Mouse (Mus musculus): ENCODE data around the gene Cd96. TPM values are rescaled to one million over a fixed set of nuclear protein-coding genes. Genes with fewer than 3 reads are reported as not detected.
"Not testable (repeated sequence)": the region's sequence is repeated elsewhere in the genome, so short reads cannot be mapped to it uniquely, and the experiment has no call there.

Cd96 gene
- polyA plus RNA-seq (2016; fragmentation: Nextera tagmentation; extraction: Ambion mirVana) = not detected in 2 replicates

DNA sequence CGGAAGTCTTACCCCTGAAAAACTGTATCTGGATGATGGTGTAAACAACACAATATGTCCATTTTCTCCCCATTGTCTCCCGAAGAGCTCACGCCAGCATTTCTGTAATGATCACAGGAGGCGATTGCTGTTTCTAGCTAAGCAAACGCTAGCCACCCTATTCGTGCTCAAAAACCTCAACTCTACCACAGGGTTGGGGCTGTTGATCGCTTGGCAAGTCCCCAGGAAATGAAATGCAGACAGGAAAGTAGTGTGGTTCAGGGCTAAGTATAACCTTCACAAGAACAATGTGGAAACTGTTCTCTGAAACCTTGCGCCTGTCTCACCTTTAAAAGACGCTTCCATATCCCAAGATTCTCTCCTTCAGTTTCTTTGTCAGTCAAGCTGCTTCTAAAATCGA is at the start of gene Cd96:
Gene Cd96, minus strand, starts transcription at position 232 of the 400 bp plus-strand sequence.
- Histone ChIP-seq H3K4me3 (no peak within 1 kb of the TSS), H3K27ac (no peak within 1 kb of the TSS), H3K9me3 (replicated peaks) (no peaks in the 10 kb centered on the region), H3K27me3 (ENCODE audit: low read depth, poor library complexity, severe bottlenecking) (no peaks in the 10 kb centered on the region), H3K4me1 (no peaks in the 10 kb centered on the region), H3K36me3 (no peaks in the 10 kb centered on the region)
- DNase-seq (ENCODE audit: low spot score) = no peak
- 89% methylated on average over 10 of the region's 10 CpGs for WGBS

DNA sequence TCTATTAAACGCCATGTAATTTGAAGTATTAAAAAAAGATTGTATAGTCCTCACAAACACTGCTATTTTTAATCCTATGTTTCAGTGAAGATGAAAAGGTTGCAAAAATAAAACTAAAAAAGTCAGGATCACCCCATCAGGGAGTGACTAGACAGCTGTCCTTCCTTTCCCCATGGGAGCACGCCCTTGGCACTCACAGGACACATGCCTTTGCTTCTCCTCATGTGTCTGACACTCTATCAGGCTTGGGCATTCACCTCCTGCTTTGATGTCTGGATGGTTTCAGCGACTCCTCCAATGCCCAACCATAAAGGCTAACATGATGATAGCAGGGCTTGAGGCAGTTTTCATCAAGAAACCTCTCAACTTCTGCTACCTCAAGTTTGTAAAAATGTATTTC is 46.9 kb upstream of the Cd96 start:
- WGBS = 78% methylated on average over 3 of the region's 3 CpGs
- no peaks in the 10 kb centered on the region for H3K9me3 ChIP-seq (replicated peaks)
- H3K4me3 ChIP-seq = no peak overlapping the region
- no peaks in the 10 kb centered on the region for H3K4me1 ChIP-seq
- H3K36me3 ChIP-seq = no peaks in the 10 kb centered on the region
- H3K27me3 ChIP-seq (ENCODE audit: low read depth, poor library complexity, severe bottlenecking) = no peaks in the 10 kb centered on the region
- no peak for DNase-seq (ENCODE audit: low spot score)
- H3K27ac ChIP-seq = no peak overlapping the region

DNA sequence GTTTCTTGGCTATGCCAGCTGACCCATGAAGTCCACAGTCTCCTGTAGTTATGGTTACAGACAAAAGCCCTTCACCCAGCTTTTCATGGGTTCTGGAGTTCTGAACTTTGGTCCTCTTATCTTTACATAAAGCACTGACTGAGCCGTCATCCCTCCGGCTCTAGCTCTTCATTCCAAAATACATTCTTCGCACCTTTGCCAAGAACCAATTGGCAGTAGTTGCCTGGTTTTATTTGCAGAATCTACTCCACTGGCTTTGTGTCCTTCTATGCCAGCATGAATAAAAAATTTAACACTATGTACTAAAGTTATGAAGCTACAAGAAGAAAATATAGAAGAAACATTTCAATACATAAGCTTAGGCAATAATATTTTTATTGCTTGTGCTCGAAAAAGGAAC is 45.3 kb upstream of the Cd96 start:
- H3K36me3 ChIP-seq = no peaks in the 10 kb centered on the region
- DNase-seq (ENCODE audit: low spot score) = no peak
- no peak overlapping the region for H3K4me3 ChIP-seq
- H3K27ac ChIP-seq = no peak overlapping the region
- H3K9me3 ChIP-seq (replicated peaks) = no peaks in the 10 kb centered on the region
- H3K4me1 ChIP-seq = no peaks in the 10 kb centered on the region
- 94% methylated on average over 4 of the region's 4 CpGs for WGBS
- H3K27me3 ChIP-seq (ENCODE audit: low read depth, poor library complexity, severe bottlenecking) = no peaks in the 10 kb centered on the region

DNA sequence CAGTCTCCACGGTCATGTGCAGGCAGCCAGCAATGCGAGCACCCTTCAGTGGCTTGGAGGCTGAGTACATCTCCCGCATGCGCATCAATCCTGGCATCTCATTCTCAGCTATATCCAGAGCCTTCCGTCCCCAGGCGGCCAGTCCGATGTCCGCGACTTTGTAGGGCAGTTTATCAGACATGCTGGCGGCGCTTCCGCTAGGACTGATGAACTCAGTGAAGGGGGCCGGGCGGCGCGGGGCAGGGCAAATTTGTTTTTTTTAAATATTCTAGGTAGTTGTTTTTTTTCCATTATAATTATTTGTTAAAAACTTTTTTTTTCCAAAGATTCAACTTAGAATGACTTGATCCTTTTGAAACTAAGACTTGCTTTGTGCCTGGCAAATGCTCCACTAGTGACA is 34.8 kb upstream of the Cd96 start, which contains the start of gene Gm4737:
Gene Gm4737, minus strand, starts transcription at position 246 of the 400 bp plus-strand sequence.
- DNase-seq (ENCODE audit: low spot score); H3K9me3 ChIP-seq (replicated peaks); H3K4me3 ChIP-seq; H3K36me3 ChIP-seq; H3K27me3 ChIP-seq (ENCODE audit: low read depth, poor library complexity, severe bottlenecking); H3K4me1 ChIP-seq; H3K27ac ChIP-seq: not testable (repeated sequence)
- 95% methylated on average over 12 of the region's 16 CpGs for WGBS

DNA sequence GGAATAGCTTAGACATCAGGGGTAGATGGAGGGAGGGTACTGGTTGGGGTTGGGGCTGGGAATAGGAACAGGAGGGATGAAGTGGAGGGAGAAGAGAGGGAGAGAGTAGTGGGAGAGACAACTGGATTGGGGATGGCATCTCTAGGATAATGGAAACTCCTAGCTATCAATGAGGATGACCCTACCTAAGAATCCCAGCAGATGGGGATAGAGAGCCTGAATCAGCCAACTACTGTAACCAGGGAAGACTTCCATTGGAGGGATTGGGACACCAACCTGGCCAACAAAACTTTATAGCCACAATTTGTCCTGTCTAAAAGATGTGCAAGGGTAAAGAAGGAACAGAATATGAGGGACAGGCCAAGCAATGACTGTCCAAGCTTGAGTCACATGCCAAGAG is 31.1 kb upstream of the Cd96 start:
- H3K4me1 ChIP-seq = no peaks in the 10 kb centered on the region
- no peak overlapping the region for H3K27ac ChIP-seq
- DNase-seq (ENCODE audit: low spot score) = no peak
- no peaks in the 10 kb centered on the region for H3K9me3 ChIP-seq (replicated peaks)
- H3K4me3 ChIP-seq = no peak overlapping the region
- H3K27me3 ChIP-seq (ENCODE audit: low read depth, poor library complexity, severe bottlenecking) = no peaks in the 10 kb centered on the region
- H3K36me3 ChIP-seq = no peaks in the 10 kb centered on the region

DNA sequence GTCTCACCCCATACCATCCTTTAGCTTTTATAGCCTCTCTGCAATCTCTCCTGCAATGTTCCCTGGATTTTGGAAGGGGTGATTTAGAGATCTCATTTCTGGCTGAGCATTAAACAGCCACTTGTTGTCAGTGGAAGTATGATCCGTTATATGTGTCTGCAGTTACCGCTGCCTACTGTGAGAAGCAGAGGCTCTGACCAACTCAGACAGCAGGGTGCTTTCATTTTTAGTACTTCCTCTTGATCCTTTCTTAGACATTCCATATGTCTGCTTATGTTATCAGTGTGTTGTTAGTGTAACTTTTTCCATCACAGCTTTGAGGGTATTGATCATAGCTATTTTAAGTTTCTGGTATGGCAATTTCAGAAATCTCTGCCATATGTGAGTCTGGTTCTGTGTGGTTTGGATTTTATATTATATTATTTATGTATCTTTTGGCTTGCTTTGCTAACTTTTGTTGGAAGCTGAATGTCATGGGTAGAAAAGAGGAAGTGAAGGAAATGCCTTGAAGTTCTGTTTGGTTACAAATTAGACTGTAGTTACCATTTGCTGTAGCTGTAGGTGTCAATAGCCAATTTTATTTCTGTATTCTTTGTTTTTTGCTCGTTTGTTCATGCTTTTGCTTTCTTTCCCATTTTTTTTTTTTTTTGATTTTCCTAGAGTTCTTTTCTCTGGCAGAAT is 28.8 kb upstream of the Cd96 start:
- H3K36me3 ChIP-seq = no peaks in the 10 kb centered on the region
- WGBS = 81% methylated on average over 3 of the region's 3 CpGs

DNA sequence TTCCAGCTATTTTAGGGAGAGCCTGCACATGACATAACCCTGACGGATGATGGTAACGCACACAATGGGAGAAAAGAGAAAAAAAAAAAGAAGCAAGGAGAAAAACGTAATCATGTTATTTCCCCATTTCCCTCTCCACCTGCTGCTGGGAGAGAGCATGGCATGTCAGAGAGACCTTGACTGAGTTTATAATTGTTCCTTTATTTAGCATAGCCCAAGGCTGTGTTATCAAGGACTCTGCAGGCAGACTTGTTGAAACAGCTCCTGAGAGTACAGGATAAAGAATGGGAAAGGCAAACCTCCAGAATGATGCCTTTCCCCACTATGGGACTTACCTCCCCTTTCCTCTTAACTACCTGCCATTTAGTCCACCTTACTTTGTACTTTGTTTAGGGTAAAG is 26.9 kb upstream of the Cd96 start:
- Histone ChIP-seq H3K36me3 (no peaks in the 10 kb centered on the region), H3K27ac (no peak overlapping the region), H3K27me3 (ENCODE audit: low read depth, poor library complexity, severe bottlenecking) (no peaks in the 10 kb centered on the region), H3K9me3 (replicated peaks) (no peaks in the 10 kb centered on the region), H3K4me3 (no peak overlapping the region), H3K4me1 (no peaks in the 10 kb centered on the region)
- no peak for DNase-seq (ENCODE audit: low spot score)
- WGBS = 84% methylated on average over 3 of the region's 3 CpGs

More for the DNA sequence above, 28.8 kb upstream of the Cd96 start:
- no peak for DNase-seq (ENCODE audit: low spot score)
- H3K27ac ChIP-seq = no peak overlapping the region
- no peaks in the 10 kb centered on the region for H3K9me3 ChIP-seq (replicated peaks)
- no peaks in the 10 kb centered on the region for H3K4me1 ChIP-seq
- no peak overlapping the region for H3K4me3 ChIP-seq
- no peaks in the 10 kb centered on the region for H3K27me3 ChIP-seq (ENCODE audit: low read depth, poor library complexity, severe bottlenecking)

DNA sequence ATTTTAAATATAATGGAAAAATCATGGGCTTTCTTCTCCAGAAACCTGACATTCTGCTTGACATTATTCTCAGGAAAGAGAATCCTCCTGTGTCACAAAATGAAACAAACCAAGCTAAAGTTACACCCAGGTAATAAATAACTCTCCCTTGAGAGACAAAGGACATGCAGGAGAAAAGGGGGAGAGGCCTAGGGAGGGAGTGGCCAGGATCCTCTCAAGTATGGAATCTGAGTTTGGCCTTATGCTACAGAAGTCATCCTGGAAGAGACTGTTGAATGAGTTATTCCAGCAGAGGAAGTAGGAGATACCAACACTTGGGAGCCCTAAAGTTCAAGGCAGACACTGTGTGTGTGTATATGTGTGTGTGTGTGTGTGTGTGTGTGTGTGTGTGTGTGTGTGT is 2.2 kb upstream of the Cd96 start:
- no peak overlapping the region for H3K4me3 ChIP-seq

DNA sequence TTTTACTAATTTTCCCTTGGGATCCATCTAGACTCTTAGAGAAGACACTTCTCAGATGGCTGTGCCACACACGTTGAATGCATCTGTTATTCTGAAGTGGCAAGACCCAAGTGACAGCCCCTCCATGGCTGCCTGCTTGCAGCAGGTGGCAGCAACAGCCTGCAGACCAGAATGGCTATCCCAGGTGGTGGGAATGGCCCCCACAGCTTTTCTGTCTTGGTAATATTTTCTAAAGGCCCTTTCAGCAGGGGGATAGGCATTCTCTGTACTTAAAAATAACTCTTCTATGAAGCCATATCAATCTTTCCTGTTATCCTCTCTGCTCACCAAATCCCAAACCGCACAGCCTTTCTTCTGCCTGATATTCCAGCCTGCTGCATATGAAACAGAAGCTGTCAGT is 1.4 kb upstream of the Cd96 start:
- no peaks in the 10 kb centered on the region for H3K9me3 ChIP-seq (replicated peaks)
- H3K27ac ChIP-seq = no peak overlapping the region
- no peaks in the 10 kb centered on the region for H3K36me3 ChIP-seq
- no peaks in the 10 kb centered on the region for H3K4me1 ChIP-seq
- no peak overlapping the region for H3K4me3 ChIP-seq
- DNase-seq (ENCODE audit: low spot score) = no peak
- H3K27me3 ChIP-seq (ENCODE audit: low read depth, poor library complexity, severe bottlenecking) = no peaks in the 10 kb centered on the region
- 61% methylated on average over 2 of the region's 2 CpGs for WGBS

More for the DNA sequence above, 2.2 kb upstream of the Cd96 start:
- DNase-seq (ENCODE audit: low spot score) = no peak
- H3K4me1 ChIP-seq = no peaks in the 10 kb centered on the region
- no peaks in the 10 kb centered on the region for H3K36me3 ChIP-seq
- no peak overlapping the region for H3K27ac ChIP-seq
- no peaks in the 10 kb centered on the region for H3K9me3 ChIP-seq (replicated peaks)
- no peaks in the 10 kb centered on the region for H3K27me3 ChIP-seq (ENCODE audit: low read depth, poor library complexity, severe bottlenecking)

DNA sequence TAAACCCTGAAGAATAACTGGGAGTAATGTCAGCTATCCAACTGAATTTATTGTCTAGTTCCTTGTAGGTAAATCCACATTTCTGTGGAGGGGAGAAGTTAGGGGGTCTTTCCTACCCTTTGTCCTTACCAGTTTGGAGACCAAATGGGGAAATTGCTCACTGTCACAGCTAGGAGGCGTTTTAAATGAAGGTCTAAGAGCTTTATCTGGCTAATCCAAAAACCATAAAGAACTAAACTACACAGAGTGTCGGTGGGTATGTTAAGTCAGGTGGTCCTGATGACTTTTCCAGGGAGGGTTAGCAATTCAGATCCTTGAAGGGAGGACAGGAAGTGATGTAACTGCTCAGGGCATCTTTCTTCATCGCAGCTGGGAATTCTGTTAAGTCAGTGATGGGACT is 556 bp upstream of the Cd96 start:
- H3K27me3 ChIP-seq (ENCODE audit: low read depth, poor library complexity, severe bottlenecking) = no peaks in the 10 kb centered on the region

DNA sequence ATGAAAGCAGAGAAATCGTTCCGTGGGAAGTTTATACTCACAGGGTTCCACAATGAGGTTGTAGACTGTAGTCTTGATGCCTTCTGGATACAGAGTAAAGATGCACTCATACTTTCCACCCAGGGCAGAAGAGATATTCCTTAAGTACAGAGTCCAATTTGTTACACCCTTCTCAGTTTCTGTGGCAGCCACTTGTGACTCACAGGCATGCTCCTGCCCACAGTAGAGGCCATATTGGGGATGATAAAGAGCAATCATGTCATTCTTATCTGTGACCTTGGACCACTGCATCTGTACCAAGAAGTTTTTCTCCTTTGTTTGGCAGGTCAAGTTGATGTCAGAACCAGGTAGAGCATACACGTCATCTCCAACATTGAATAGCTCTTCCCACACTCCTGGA is 2.4 kb downstream of the Cd96 start:
- Histone ChIP-seq H3K27me3 (ENCODE audit: low read depth, poor library complexity, severe bottlenecking) (no peaks in the 10 kb centered on the region), H3K27ac (no peak overlapping the region), H3K4me3 (no peak overlapping the region), H3K9me3 (replicated peaks) (no peaks in the 10 kb centered on the region), H3K36me3 (no peaks in the 10 kb centered on the region), H3K4me1 (no peaks in the 10 kb centered on the region)
- DNase-seq (ENCODE audit: low spot score) = no peak
- 96% methylated on average over 3 of the region's 3 CpGs for WGBS

More for the DNA sequence above, 556 bp upstream of the Cd96 start:
- no peaks in the 10 kb centered on the region for H3K4me1 ChIP-seq
- no peak for DNase-seq (ENCODE audit: low spot score)
- H3K36me3 ChIP-seq = no peaks in the 10 kb centered on the region
- no peaks in the 10 kb centered on the region for H3K9me3 ChIP-seq (replicated peaks)
- no peak overlapping the region for H3K4me3 ChIP-seq
- no peak overlapping the region for H3K27ac ChIP-seq
- 52% methylated on average over 3 of the region's 3 CpGs for WGBS

DNA sequence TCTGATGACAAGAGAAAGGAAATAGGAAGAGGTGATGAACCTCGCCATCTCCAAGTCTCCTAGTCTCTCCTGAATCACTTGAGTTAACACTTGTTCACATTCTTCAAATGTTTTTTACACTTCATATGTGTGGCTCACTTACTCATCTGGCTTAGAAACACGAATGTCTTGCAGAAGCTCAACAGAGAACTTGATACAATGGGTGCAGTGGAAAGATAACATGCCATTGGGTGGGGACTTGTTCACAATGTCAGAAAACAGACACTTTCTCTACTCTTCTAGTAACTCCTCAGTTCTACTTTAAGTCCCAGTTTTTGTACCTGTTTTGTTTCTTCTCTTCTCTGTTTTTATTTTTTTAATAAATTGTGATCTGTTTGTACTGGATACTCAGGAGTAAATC is 5.3 kb downstream of the Cd96 start:
- no peaks in the 10 kb centered on the region for H3K4me1 ChIP-seq
- no peak for DNase-seq (ENCODE audit: low spot score)
- 79% methylated on average over 2 of the region's 2 CpGs for WGBS
- H3K27ac ChIP-seq = no peak overlapping the region
- no peaks in the 10 kb centered on the region for H3K27me3 ChIP-seq (ENCODE audit: low read depth, poor library complexity, severe bottlenecking)
- H3K4me3 ChIP-seq = no peak overlapping the region
- H3K36me3 ChIP-seq = no peaks in the 10 kb centered on the region
- H3K9me3 ChIP-seq (replicated peaks) = no peaks in the 10 kb centered on the region

DNA sequence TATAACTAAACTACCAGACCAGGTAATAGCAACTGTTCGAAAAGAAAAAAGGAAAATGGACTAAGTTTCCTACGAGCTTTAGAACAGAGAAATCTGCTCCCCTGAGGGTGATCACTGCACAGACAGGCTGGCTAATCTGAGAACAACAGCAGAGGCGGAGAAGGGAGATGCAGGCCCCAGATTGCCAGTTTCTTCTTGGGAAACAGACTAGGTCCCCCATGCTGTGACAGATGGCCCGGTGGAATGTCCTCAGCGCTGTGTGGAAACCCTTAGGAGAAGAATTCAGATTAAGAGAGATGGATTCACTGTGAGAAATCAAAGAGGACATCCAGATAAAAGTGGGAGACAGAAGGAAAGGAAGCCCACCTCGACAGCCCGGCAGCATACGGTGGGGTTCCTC is 10.5 kb downstream of the Cd96 start:
- no peaks in the 10 kb centered on the region for H3K4me1 ChIP-seq
- no peaks in the 10 kb centered on the region for H3K9me3 ChIP-seq (replicated peaks)
- WGBS = 64% methylated on average over 8 of the region's 8 CpGs
- H3K27me3 ChIP-seq (ENCODE audit: low read depth, poor library complexity, severe bottlenecking) = no peaks in the 10 kb centered on the region
- no peak for DNase-seq (ENCODE audit: low spot score)
- no peaks in the 10 kb centered on the region for H3K36me3 ChIP-seq
- no peak overlapping the region for H3K27ac ChIP-seq
- no peak overlapping the region for H3K4me3 ChIP-seq

DNA sequence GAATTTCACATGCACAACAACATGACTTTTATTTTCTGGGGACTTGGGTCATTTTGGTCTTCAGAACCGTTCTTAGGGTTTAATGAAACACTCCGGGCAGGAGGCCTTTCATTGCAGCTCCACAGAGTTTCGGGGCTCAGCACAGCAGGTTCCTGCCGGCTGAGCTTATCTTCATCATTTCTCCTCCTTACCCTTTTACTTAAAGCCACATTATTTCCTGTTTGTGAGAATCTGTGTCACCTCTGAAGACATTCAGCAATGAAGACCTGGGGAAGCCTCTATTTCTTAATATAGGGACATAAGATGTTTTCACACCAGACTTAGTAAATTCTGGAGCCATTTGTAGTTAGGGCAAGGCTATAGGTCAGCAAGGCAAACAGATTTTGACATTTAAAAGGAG is 12.6 kb downstream of the Cd96 start:
- 81% methylated on average over 4 of the region's 4 CpGs for WGBS

More for the DNA sequence above, 12.6 kb downstream of the Cd96 start:
- no peak overlapping the region for H3K4me3 ChIP-seq
- H3K27me3 ChIP-seq (ENCODE audit: low read depth, poor library complexity, severe bottlenecking) = no peaks in the 10 kb centered on the region
- H3K9me3 ChIP-seq (replicated peaks) = no peaks in the 10 kb centered on the region
- H3K27ac ChIP-seq = no peak overlapping the region
- H3K4me1 ChIP-seq = no peaks in the 10 kb centered on the region
- H3K36me3 ChIP-seq = no peaks in the 10 kb centered on the region
- DNase-seq (ENCODE audit: low spot score) = no peak
